Mouse (Mus musculus): ENCODE results near the gene Krtap4-13. TPM values are rescaled to one million over a fixed set of nuclear protein-coding genes. Genes with fewer than 3 reads are reported as not detected.

The Krtap4-13 gene
- polyA plus RNA-seq (2012; fragmentation: generic; extraction: Trizol) = not detected

DNA sequence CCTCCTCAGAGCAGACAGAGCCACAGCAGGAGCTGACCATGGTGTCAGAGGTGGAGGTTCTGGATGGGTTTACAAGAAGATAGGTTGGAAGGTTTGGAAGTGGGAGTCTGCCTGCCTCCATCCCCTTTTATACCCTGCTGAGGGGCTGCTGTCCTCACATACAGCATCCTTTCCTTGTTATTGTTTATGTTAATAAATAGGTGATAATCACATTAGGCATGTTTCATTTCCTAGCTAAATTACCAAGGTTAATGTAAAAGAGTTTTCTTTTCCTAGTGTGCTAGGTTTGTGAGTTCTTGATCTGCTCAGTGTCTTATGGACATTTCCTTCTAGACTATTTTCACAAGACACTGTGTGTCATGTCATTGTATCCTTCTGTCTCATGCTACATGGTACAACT lies at the start of gene Krtap4-13:
TSS of gene Krtap4-13 (minus strand) at position 101 of the 400 bp plus-strand sequence.

GRCm38 (mm10) chr11:99857617-99858016 lies 47.9 kb upstream of the Krtap4-13 start, which contains the start of gene Gm11568:
Gm11568 (plus strand) TSS chr11:99857917.

DNA sequence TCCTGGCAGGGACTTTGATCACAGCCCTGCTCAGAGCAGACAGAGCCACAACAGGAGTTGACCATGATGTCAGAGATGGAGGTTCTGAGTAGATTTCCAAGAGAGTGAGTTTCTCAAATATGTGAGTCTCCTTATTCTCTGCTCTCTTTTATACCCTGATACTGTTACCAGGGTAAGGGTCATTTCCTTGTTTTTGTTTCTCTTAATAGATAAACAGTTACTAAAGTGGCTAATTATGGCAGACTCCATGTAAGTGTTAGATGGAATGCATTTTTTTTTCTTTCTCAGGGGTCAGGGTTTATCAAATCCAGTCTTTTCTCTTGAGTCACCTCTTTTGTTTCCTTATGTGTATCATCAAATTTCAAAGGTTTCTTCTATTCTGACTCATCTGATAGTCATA lies 41.8 kb upstream of the Krtap4-13 start, which contains the start of gene Krtap4-16:
TSS of gene Krtap4-16 (minus strand) at position 101 of the 400 bp plus-strand sequence.

GRCm38 (mm10) chr11:99837966-99838365 lies 28.3 kb upstream of the Krtap4-13 start, which contains the start of gene 2300003K06Rik:
2300003K06Rik (minus strand) TSS chr11:99838066.

DNA sequence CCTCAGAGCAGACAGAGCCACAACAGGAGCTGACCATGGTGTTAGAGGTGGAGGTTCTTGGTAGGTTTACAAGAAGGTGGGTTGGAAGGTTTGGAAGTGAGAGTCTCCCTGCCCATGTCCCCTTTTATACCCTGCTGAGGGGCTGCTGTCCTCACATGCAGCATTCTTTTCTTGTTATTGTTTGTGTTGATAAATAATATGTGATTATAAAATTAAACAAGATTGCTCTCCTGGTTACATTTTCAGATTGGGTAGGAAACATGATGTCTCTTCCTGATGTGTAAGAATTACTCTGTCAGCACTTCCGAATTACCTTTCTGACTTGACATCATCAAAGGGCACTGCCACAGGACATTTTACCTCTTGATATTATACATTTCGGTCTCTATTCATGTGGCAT lies 5.9 kb upstream of the Krtap4-13 start, which contains the start of gene Gm11564:
TSS of gene Gm11564 (minus strand) at position 101 of the 400 bp plus-strand sequence.

DNA sequence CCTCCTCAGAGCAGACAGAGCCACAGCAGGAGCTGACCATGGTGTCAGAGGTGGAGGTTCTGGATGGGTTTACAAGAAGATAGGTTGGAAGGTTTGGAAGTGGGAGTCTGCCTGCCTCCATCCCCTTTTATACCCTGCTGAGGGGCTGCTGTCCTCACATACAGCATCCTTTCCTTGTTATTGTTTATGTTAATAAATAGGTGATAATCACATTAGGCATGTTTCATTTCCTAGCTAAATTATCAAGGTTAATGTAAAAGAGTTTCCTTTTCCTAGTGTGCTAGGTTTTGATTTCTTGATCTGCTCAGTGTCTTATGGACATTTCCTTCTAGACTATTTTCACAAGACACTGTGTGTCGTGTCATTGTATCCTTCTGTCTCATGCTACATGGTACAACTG lies 5.3 kb downstream of the Krtap4-13 start, which contains the start of gene Gm11554:
TSS of gene Gm11554 (minus strand) at position 101 of the 400 bp plus-strand sequence.

DNA sequence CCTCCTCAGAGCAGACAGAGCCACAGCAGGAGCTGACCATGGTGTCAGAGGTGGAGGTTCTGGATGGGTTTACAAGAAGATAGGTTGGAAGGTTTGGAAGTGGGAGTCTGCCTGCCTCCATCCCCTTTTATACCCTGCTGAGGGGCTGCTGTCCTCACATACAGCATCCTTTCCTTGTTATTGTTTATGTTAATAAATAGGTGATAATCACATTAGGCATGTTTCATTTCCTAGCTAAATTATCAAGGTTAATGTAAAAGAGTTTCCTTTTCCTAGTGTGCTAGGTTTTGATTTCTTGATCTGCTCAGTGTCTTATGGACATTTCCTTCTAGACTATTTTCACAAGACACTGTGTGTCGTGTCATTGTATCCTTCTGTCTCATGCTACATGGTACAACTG lies 10.9 kb downstream of the Krtap4-13 start, which contains the start of gene Gm11569:
TSS of gene Gm11569 (minus strand) at position 101 of the 400 bp plus-strand sequence.

DNA sequence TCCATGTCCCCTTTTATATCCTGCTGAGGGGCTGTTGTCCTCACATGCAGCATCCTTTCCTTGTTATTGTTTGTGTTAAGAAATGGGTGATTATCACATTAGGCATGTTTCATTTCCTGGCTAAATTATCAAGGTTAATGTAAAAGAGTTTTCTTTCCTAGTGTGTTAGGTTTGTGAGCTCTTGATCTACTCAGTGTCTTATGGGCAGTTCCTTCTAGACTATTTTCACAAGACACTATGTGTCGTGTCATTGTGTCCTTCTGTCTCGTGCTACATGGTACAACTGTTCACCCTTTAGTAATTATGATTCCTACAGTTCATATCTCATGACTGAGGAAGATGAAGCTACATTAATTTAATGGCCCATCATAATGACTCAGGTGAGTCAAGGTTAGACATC lies 16.3 kb downstream of the Krtap4-13 start, which contains the start of gene Gm11596:
TSS of gene Gm11596 (minus strand) at position 101 of the 400 bp plus-strand sequence.

GRCm38 (mm10) chr11:99784900-99785299 lies 24.8 kb downstream of the Krtap4-13 start, which contains the start of gene Krtap4-9:
Krtap4-9 (plus strand) TSS chr11:99785200.

DNA sequence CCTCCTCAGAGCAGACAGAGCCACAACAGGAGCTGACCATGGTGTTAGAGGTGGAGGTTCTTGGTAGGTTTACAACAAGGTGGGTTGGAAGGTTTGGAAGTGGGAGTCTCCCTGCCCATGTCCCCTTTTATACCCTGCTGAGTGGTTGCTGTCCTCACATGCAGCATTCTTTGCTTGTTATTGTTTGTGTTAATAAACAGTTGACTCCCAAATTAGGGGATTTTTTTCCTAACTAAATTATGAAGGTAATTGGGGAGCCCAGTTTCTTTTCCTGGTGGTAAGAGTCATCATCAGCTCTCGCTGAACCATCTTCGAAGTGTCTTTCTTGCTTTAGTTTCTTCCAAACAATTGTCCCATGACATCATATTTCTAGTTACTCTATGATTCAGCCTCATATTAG lies 29.1 kb downstream of the Krtap4-13 start, which contains the start of gene Krtap4-8:
TSS of gene Krtap4-8 (minus strand) at position 101 of the 400 bp plus-strand sequence.

GRCm38 (mm10) chr11:99772813-99773212 lies 36.9 kb downstream of the Krtap4-13 start, which contains the start of gene Gm11595:
Gm11595 (minus strand) TSS chr11:99772913.

Other genes with a start within 250 kb of the Krtap4-13 start
- not detected for gene Krtap3-1, start 243.3 kb downstream of the Krtap4-13 start, polyA plus RNA-seq (2012; fragmentation: generic; extraction: Trizol)
- gene Krtap1-5, start 228.9 kb downstream of the Krtap4-13 start, polyA plus RNA-seq (2012; fragmentation: generic; extraction: Trizol) = under 1 TPM in 1 of 2 experiments, not detected in 1; 0.06 TPM
- gene Krtap1-4, start 226.2 kb downstream of the Krtap4-13 start, polyA plus RNA-seq (2012; fragmentation: generic; extraction: Trizol) = not detected
- not detected for gene Krtap1-3, start 218.6 kb downstream of the Krtap4-13 start, polyA plus RNA-seq (2012; fragmentation: generic; extraction: Trizol)
- gene Krtap9-3, start 211.8 kb downstream of the Krtap4-13 start, polyA plus RNA-seq (2012; fragmentation: generic; extraction: Trizol) = not detected
- not detected for gene Gm11938, start 206.6 kb downstream of the Krtap4-13 start, polyA plus RNA-seq (2012; fragmentation: generic; extraction: Trizol)
- not detected for gene Gm11937, start 199.7 kb downstream of the Krtap4-13 start, polyA plus RNA-seq (2012; fragmentation: generic; extraction: Trizol)
- not detected for gene Krtap2-4, start 195.0 kb downstream of the Krtap4-13 start, polyA plus RNA-seq (2012; fragmentation: generic; extraction: Trizol)
- gene Gm11562, start 189.5 kb downstream of the Krtap4-13 start, polyA plus RNA-seq (2012; fragmentation: generic; extraction: Trizol) = not detected
- not detected for gene Krtap4-1, start 181.7 kb downstream of the Krtap4-13 start, polyA plus RNA-seq (2012; fragmentation: generic; extraction: Trizol)
- not detected for gene Krtap4-2, start 174.8 kb downstream of the Krtap4-13 start, polyA plus RNA-seq (2012; fragmentation: generic; extraction: Trizol)
- gene Krtap4-7, start 165.8 kb downstream of the Krtap4-13 start, polyA plus RNA-seq (2012; fragmentation: generic; extraction: Trizol) = not detected
- gene Gm11555, start 159.7 kb downstream of the Krtap4-13 start, polyA plus RNA-seq (2012; fragmentation: generic; extraction: Trizol) = not detected
- not detected for gene Gm11563, start 150.9 kb downstream of the Krtap4-13 start, polyA plus RNA-seq (2012; fragmentation: generic; extraction: Trizol)
- not detected for gene Krtap4-6, start 143.9 kb downstream of the Krtap4-13 start, polyA plus RNA-seq (2012; fragmentation: generic; extraction: Trizol)
- not detected for gene Gm14190, start 119.2 kb downstream of the Krtap4-13 start, polyA plus RNA-seq (2012; fragmentation: generic; extraction: Trizol)
- not detected for gene Gm14180, start 75.6 kb downstream of the Krtap4-13 start, polyA plus RNA-seq (2012; fragmentation: generic; extraction: Trizol)
- gene Gm11595, start 37.0 kb downstream of the Krtap4-13 start, polyA plus RNA-seq (2012; fragmentation: generic; extraction: Trizol) = not detected
- not detected for gene Krtap4-8, start 29.2 kb downstream of the Krtap4-13 start, polyA plus RNA-seq (2012; fragmentation: generic; extraction: Trizol)
- gene Krtap4-9, start 24.7 kb downstream of the Krtap4-13 start, polyA plus RNA-seq (2012; fragmentation: generic; extraction: Trizol) = not detected
- not detected for gene Gm11596, start 16.4 kb downstream of the Krtap4-13 start, polyA plus RNA-seq (2012; fragmentation: generic; extraction: Trizol)
- gene Gm11569, start 11.0 kb downstream of the Krtap4-13 start, polyA plus RNA-seq (2012; fragmentation: generic; extraction: Trizol) = not detected
- not detected for gene Gm11554, start 5.4 kb downstream of the Krtap4-13 start, polyA plus RNA-seq (2012; fragmentation: generic; extraction: Trizol)
- not detected for gene Gm11564, start 5.8 kb upstream of the Krtap4-13 start, polyA plus RNA-seq (2012; fragmentation: generic; extraction: Trizol)
- not detected for gene 2300003K06Rik, start 28.2 kb upstream of the Krtap4-13 start, polyA plus RNA-seq (2012; fragmentation: generic; extraction: Trizol)
- not detected for gene Krtap4-16, start 41.7 kb upstream of the Krtap4-13 start, polyA plus RNA-seq (2012; fragmentation: generic; extraction: Trizol)
- gene Gm11568, start 48.0 kb upstream of the Krtap4-13 start, polyA plus RNA-seq (2012; fragmentation: generic; extraction: Trizol) = not detected
- not detected for gene Gm11559, start 54.6 kb upstream of the Krtap4-13 start, polyA plus RNA-seq (2012; fragmentation: generic; extraction: Trizol)
- gene Krtap9-1, start 63.5 kb upstream of the Krtap4-13 start, polyA plus RNA-seq (2012; fragmentation: generic; extraction: Trizol) = not detected
- gene Gm11567, start 69.3 kb upstream of the Krtap4-13 start, polyA plus RNA-seq (2012; fragmentation: generic; extraction: Trizol) = not detected
- not detected for gene Krtap31-1, start 98.0 kb upstream of the Krtap4-13 start, polyA plus RNA-seq (2012; fragmentation: generic; extraction: Trizol)
- gene Gm11565, start 104.9 kb upstream of the Krtap4-13 start, polyA plus RNA-seq (2012; fragmentation: generic; extraction: Trizol) = not detected
- not detected for gene Krtap31-2, start 126.4 kb upstream of the Krtap4-13 start, polyA plus RNA-seq (2012; fragmentation: generic; extraction: Trizol)
- gene Krtap9-5, start 138.6 kb upstream of the Krtap4-13 start, polyA plus RNA-seq (2012; fragmentation: generic; extraction: Trizol) = not detected
- not detected for gene Krtap29-1, start 169.2 kb upstream of the Krtap4-13 start, polyA plus RNA-seq (2012; fragmentation: generic; extraction: Trizol)
- not detected for gene Krtap16-1, start 176.7 kb upstream of the Krtap4-13 start, polyA plus RNA-seq (2012; fragmentation: generic; extraction: Trizol)
- not detected for gene Krtap17-1, start 184.1 kb upstream of the Krtap4-13 start, polyA plus RNA-seq (2012; fragmentation: generic; extraction: Trizol)
- not detected for gene Krt33a, start 206.3 kb upstream of the Krtap4-13 start, polyA plus RNA-seq (2012; fragmentation: generic; extraction: Trizol)
- gene Krt33b, start 220.0 kb upstream of the Krtap4-13 start, polyA plus RNA-seq (2012; fragmentation: generic; extraction: Trizol) = under 1 TPM in 1 of 2 experiments, not detected in 1; 0.05 TPM
- not detected for gene Krt34, start 231.7 kb upstream of the Krtap4-13 start, polyA plus RNA-seq (2012; fragmentation: generic; extraction: Trizol)
- not detected for gene Krt31, start 240.7 kb upstream of the Krtap4-13 start, polyA plus RNA-seq (2012; fragmentation: generic; extraction: Trizol)